Mouse (Mus musculus) monocyte, adult 5-6 weeks (primary cell): ENCODE data around the gene Tcta. TPM values are rescaled to one million over a fixed set of nuclear protein-coding genes. Genes with fewer than 3 reads are reported as not detected.

Source experiments
- ATAC-seq: fragments of 153-309, 156-312 bp; replicated peaks from 2 replicates; pipeline ENCODE4 v1.8.0; 2017; ENCODE audit warnings: mild to moderate bottlenecking; ENCODE audit not compliant: low TSS enrichment, insufficient number of reproducible peaks, severe bottlenecking, poor library complexity, low FRiP score
- total RNA-seq: library from RNA; stranded (forward); fragments of 200-1000, 200-491, 200-594 nt; gene quantifications from 3 replicates; pipeline ENCODE4 v1.2.3, GENCODE M21; 2017

Tcta gene
- 9.4 to 19.9 TPM (median 16.0 TPM) in 3 replicates for total RNA-seq

DNA sequence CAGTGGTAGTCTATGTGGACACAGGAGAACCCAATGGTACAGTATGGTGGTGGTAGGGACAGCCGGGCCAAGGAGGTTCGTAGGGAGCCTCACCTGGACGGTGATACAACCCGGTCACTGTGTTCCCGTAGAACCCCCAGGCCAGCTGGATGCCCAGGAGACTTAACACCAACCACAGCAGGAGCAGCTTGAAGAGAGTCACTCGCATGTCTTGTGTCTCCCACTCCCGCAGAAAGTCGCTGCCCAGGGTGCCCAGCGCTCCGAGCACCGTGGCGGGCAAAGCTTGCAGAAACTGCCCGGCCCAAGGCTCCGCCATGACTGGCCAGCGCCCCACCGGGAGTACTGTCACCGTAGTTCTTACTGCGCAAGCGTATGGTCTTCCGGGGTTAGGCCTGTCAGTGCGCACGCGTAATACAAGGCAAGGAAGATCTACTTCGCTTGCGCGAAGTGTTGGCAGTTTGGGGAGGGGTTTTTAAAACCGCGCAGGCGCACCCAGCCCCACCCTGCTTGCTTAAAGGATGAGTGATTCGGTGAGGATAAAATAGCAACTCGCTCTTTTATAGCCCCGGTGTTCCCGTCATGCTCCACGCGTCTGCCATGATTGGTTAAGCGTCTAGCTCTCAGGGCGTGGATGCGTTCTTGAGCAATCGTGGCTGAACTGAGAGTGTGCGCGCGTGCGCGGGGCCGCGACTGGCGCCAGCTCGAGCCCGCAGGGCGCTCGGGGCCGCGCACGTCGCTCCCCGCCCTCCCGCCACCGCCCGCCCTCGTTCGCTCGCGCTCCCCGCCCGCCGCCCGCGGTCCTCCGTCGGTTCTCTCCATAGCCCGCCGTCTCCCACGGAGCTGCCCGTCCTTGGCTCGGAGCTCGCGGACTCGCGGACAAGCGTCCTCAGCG lies at the start of gene Tcta, which contains the start of gene Rhoa:
Gene Tcta (minus strand): TSS at position 532 of the 892 bp plus-strand sequence.
Gene Rhoa (plus strand): TSS at position 501 of the 892 bp plus-strand sequence.
- ATAC-seq: peak; percentile 85

GRCm38 (mm10) chr9:108349727-108350126 lies 43.8 kb upstream of the Tcta start:
- no peak for ATAC-seq

- no peak for ATAC-seq
These were observed 42.3 kb upstream of the Tcta start for GRCm38 (mm10) chr9:108348290-108348680.

DNA sequence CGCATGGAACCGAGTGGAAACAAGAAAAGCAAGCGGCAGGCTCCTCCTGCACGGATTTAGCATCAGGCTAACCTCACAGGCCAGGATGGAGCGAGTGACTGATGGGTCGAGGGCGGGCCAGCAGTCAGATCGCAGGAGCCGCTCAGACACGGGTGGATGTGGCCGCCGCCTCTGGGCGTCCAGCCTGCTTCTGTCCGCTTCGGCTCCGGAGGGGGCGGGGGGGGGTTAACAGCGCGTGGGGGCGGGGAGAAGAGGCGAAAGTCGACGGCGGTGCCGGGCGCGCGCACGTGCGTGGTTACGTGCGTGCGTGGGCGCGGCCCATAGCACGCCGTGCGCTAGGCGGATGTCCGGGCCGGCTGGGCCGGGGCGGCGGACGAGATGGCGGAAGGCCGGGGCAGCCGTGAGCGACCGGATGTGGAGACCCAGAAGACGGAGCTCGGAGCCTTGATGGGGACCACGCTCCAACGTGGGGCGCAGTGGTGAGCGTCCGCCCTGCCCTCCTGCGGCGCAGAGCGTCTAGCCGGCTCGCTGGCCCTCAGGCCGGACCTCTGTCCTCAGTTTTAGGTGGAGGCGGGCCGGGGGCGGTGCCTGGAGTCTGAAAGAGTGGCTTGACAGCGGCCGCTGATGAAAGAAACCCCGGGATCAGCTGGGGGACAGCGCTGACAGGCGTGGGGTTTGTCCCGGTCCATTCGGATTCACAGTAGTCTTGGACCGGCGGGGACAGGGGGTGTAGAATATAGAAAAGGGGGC lies 41.8 kb upstream of the Tcta start, which contains the start of gene Usp4:
Gene Usp4 (plus strand): TSS at position 314 of the 750 bp plus-strand sequence.
- peak; percentile 85 for ATAC-seq

DNA sequence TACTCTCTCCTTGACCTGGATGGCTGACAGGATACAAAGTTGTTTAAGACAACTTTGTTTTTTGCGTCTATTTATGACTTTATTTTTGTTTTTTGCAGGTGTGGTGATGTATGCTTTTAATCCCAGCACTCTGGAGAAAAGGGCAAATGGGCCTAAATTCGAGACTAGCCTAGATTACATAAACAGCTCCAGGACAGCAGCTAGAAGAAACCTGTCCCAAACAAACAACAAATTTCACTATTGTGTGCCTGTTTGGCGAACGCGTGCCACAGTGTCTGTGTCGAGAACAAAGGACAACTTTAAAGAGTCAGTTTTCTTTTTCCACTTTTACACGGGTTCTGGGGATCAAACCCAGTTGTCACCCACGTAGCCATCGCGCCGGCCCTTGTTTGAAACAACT lies 41.1 kb upstream of the Tcta start:
- no peak for ATAC-seq

GRCm38 (mm10) chr9:108344471-108344870 lies 38.5 kb upstream of the Tcta start:
- ATAC-seq: no peak

DNA sequence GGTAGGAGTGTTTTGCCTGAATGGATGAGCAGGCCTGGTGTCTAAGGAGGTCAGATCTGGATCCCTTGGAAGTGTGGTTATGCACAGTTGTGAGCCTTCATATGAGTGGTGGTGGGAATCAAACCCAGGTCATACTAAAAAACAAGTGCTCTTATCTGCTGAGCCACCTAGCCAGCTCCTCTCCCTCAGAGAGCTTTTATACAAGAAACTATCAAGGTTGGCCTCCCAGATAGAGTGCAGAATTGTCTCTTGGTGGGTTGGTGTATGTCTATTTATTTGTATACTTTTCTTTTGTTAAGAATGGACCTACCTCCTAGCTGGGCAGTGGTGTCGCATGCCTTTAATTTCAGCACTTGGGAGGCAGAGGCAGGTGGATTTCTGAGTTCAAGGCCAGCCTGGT lies 37.9 kb upstream of the Tcta start:
- no peak for ATAC-seq

- no peak for ATAC-seq
These were observed 37.4 kb upstream of the Tcta start for GRCm38 (mm10) chr9:108343331-108343730.

DNA sequence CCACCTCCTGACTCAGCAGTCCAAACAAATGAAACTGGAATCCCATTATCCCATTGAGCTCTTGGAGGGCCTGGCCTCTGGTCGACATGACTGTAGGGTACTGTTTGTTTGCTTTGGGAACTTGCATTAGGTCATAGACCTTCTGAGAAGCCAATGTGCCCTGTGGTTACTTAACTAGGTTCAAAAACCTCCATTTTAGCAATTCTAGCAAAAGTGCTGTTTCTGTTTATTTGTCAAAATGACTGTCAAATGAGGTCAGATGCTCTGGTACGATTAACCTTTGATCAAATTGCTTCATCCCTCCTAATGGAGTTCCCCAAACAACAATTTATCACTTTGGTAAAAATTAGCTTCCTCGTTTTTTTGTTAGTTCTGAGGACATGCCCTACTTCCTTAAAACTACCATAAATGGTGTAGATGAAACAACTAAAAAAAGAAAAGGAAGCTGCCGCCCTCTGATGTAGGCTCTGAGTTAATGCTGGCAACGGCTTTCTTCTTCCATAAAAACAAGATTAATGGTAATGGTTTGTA lies 36.4 kb upstream of the Tcta start:
- ATAC-seq: peak; percentile 24

GRCm38 (mm10) chr9:108341801-108342200 lies 35.8 kb upstream of the Tcta start:
- ATAC-seq: no peak

DNA sequence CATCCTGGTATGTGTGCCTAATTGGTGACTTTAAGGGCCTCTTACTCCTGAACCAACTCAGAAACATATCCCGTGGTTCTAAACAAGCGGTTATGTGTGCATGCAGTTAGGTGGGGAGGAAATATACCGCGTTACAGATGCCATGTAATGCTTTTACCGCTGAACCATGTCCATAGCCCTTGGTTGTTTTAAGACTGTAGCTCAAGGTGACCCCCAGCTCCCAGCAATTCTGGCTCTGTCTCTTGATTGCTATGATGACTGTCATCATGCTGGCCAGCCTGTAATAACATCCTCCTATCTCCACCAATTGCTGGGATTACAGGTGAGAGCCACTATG lies 35.1 kb upstream of the Tcta start:
- no peak for ATAC-seq

GRCm38 (mm10) chr9:108340258-108341138 lies 34.5 kb upstream of the Tcta start:
- peak; percentile 51 for ATAC-seq

- ATAC-seq: no peak
These were observed 33.9 kb upstream of the Tcta start for GRCm38 (mm10) chr9:108339886-108340257.

DNA sequence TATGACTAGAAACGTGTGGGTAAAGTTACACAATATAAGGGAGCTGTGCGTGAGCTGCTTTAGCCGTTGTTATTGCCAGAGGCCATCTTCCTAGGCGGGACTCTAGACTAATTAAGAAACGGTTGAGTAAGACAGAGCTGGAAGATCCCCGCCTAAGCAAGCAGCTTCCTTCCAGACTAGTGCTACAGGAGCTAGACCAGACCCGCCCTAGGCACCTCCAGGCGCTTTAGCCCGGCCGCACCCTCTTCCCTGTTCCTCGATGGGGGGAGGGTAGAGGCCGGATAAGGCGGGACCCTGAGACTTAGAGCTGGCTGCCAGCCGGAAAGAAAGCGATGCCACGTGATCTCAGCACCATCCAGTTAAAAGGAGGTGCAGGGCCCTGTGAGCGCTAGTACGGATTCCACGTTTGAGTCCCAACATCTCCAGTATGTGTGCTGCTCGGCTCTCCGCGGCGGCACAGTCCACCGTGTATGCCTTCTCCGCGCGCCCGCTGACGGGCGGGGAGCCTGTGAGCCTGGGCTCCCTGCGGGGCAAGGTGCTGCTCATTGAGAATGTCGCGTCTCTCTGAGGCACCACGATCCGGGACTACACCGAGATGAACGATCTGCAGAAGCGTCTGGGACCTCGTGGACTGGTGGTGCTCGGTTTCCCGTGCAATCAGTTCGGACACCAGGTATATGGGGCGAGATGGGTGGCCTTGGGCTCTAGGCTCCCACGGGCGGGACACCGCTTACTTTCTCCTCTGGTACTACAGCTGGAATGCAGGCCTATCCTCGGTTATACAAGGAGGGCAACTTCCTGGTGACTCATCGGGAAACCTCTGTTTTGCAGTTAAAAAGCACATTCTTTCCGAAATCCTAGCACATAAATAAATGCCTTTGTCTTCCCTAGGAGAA lies 33.2 kb upstream of the Tcta start, which contains the start of gene Gpx1:
Gene Gpx1 (plus strand): TSS at position 18 of the 896 bp plus-strand sequence.
- peak; percentile 81 for ATAC-seq

GRCm38 (mm10) chr9:108338551-108338885 lies 32.6 kb upstream of the Tcta start:
- ATAC-seq: no peak

DNA sequence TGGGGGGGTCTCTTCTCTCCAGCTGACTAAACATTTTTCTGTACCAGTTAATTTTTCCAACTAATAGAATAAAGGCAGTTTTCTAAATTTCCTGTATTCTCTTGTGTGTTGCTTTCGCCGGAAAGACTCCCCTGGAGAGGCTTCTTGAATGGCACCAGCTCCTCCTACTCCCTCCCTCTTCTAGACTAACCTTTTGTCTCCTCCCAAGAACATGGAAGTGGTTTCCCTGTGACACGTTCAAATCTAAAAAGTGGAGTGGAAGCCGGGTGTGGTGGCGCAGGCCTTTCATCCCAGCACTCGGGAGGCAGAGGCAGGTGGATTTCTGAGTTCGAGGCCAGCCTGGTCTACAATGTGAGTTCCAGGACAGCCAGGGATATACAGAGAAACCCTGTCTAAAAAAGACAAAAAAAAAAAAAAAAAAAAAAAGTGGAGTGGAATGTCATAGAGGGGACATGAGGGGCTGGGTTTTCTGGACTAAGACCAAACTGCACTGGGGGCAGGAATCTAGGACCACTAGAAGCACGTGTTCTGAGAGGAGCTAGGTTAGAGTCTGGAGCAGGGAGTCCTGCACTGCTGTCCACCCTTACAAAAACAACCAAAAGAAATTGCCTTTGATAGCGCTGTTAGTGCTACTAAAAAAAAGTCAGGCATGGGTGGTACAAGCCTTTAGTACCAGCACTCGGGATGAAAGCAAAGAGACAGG lies 32.0 kb upstream of the Tcta start:
- no peak for ATAC-seq

DNA sequence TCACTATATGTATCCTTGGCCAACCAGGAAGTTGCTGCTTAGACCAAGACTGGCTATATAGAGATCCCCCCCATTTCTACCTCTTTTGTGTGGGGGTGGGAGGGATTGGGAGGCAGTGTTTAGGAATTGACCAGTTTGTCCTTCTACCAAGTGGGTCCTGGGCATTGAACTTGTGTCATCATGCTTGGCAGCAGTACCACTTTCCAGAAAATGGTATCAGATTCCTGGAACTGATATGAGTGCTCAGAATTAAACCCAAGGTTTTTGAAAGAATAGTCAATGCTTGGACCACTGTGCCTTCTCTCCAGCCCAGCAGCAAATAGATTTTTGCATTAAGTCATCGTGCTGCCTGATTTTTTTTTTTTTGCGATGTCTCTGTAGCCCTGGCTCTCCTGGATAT lies 19.9 kb upstream of the Tcta start:
- ATAC-seq: no peak
